Mouse (Mus musculus): ENCODE data around the gene Hoga1. TPM values are rescaled to one million over a fixed set of nuclear protein-coding genes. Genes with fewer than 3 reads are reported as not detected.

Hoga1 gene
- polyA plus RNA-seq, 1 experiment from 2014 or later = 0.69 TPM

GRCm38 (mm10) chr19:42009067-42009466 lies 36.3 kb upstream of the Hoga1 start:
- Histone ChIP-seq H3K4me3 (no peak overlapping the region), H3K4me2 (no peak overlapping the region), H3K36me3 (peaks cover 10% of the 10 kb centered on the region; the same call in 1 of the 2 replicates), H3K9ac (no peak overlapping the region), H3K27me3 (replicated peaks) (no peaks in the 10 kb centered on the region), H3K9me3 (replicated peaks) (no peaks in the 10 kb centered on the region), H3K4me1 (replicated peaks) (peaks cover 62% of the 10 kb centered on the region), H3K27ac (ENCODE audit: poor library complexity, severe bottlenecking) (peak overlapping the region; percentile 45)
- no peak for ATAC-seq (ENCODE audit: insufficient number of reproducible peaks, low FRiP score)
- 59% methylated on average over 7 of the region's 7 CpGs for WGBS

- no peak overlapping the region for H3K4me2 ChIP-seq
- no peak for ATAC-seq (ENCODE audit: insufficient number of reproducible peaks, low FRiP score)
- no peaks in the 10 kb centered on the region for H3K9me3 ChIP-seq (replicated peaks)
- H3K4me1 ChIP-seq (replicated peaks) = peaks cover 48% of the 10 kb centered on the region
- no peak overlapping the region for H3K27ac ChIP-seq (ENCODE audit: poor library complexity, severe bottlenecking)
- H3K9ac ChIP-seq = no peak overlapping the region
- H3K36me3 ChIP-seq = peaks cover 10% of the 10 kb centered on the region; the same call in 1 of the 2 replicates
- H3K27me3 ChIP-seq (replicated peaks) = no peaks in the 10 kb centered on the region
- no peak overlapping the region for H3K4me3 ChIP-seq
- 75% methylated on average over 4 of the region's 4 CpGs for WGBS
Measured at GRCm38 (mm10) chr19:42010436-42010835, 35.0 kb upstream of the Hoga1 start.

DNA sequence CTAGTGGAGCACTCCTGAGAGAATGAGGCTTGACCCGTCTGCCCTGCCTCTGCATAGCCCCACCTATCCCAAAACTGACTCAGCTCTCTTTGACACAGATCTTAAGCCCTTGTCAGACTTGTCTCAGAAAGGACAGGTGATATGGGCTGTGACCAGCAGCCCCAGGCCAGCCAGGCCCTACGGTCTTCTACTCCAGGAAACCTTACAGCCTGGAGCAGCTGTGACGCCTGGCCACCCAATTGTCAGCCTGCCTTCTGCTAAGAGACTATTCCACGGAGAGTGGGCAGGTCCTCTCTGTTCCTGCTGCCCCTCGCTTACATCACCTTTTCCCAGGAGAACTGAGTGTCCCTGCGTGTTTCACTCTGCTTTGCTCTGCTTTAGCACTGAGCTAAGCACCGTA lies 34.3 kb upstream of the Hoga1 start:
- WGBS = 76% methylated on average over 7 of the region's 7 CpGs
- H3K4me3 ChIP-seq = no peak overlapping the region
- peaks cover 10% of the 10 kb centered on the region; the same call in 1 of the 2 replicates for H3K36me3 ChIP-seq
- no peak overlapping the region for H3K9ac ChIP-seq
- H3K27ac ChIP-seq (ENCODE audit: poor library complexity, severe bottlenecking) = no peak overlapping the region
- no peaks in the 10 kb centered on the region for H3K9me3 ChIP-seq (replicated peaks)
- H3K4me1 ChIP-seq (replicated peaks) = peaks cover 45% of the 10 kb centered on the region
- no peak for ATAC-seq (ENCODE audit: insufficient number of reproducible peaks, low FRiP score)
- no peaks in the 10 kb centered on the region for H3K27me3 ChIP-seq (replicated peaks)
- H3K4me2 ChIP-seq = no peak overlapping the region

DNA sequence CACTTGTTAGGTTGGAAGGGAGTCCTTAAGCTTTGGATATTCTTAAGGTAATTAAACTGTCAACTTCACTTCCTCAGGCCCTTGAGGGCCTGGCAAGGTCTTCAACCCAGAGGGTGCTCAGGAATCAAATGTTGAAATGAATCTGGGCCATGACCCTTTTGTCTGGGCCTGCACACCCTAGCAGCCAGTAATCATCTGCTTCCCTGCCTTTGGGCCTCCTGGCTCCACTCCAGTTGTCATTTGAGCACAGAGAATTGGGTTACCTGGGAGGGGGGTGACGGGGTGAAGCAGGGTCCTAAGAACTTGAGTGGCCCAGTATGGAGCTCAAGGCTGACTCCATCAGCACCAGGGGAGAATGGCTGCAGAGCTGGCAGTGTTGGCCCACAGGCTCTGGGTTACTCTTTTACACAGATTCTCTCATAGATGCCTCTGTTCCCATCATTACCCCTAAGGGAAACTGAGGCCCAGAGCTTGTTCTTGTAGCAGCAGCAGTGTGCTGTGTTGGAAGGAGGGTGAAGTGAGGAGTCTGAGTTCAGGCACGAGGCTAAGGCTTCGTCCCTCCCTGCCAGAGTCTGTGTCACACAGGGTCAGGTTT lies 31.1 kb upstream of the Hoga1 start:
- Histone ChIP-seq H3K9me3 (replicated peaks) (no peaks in the 10 kb centered on the region), H3K36me3 (peaks cover 10% of the 10 kb centered on the region; the same call in 1 of the 2 replicates), H3K4me2 (no peak overlapping the region), H3K4me1 (replicated peaks) (peaks cover 44% of the 10 kb centered on the region), H3K9ac (no peak overlapping the region), H3K27me3 (replicated peaks) (no peaks in the 10 kb centered on the region), H3K4me3 (no peak overlapping the region), H3K27ac (ENCODE audit: poor library complexity, severe bottlenecking) (no peak overlapping the region)
- 84% methylated on average over 3 of the region's 3 CpGs for WGBS
- ATAC-seq (ENCODE audit: insufficient number of reproducible peaks, low FRiP score) = no peak

- no peak for ATAC-seq (ENCODE audit: insufficient number of reproducible peaks, low FRiP score)
- no peak overlapping the region for H3K4me3 ChIP-seq
- H3K9ac ChIP-seq = no peak overlapping the region
- peaks cover 10% of the 10 kb centered on the region; the same call in 1 of the 2 replicates for H3K36me3 ChIP-seq
- peaks cover 48% of the 10 kb centered on the region for H3K4me1 ChIP-seq (replicated peaks)
- no peaks in the 10 kb centered on the region for H3K27me3 ChIP-seq (replicated peaks)
- H3K9me3 ChIP-seq (replicated peaks) = no peaks in the 10 kb centered on the region
- WGBS = 72% methylated on average over 6 of the region's 6 CpGs
- H3K4me2 ChIP-seq = no peak overlapping the region
- no peak overlapping the region for H3K27ac ChIP-seq (ENCODE audit: poor library complexity, severe bottlenecking)
Measured at GRCm38 (mm10) chr19:42015001-42015400, 30.4 kb upstream of the Hoga1 start.

DNA sequence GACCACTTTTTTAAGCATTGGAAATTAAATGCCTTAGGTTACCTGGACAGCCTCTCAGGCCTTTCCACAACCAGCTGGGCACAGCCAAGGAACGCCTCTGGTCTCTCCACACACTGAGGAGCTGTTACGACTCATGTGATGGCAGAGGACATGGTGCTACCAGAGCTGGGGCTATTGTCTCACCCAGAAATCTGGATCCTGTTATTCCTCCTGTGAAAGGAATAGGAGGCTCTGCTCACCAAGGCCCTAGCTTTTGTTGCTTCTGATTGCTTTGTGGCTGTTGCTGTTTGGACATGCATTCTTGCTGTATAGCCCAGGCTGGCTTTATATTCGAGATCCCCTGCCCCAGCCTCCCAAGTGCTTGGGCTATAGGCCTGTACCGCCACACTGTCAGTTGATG lies 29.2 kb upstream of the Hoga1 start:
- Histone ChIP-seq H3K9ac (no peak overlapping the region), H3K27ac (ENCODE audit: poor library complexity, severe bottlenecking) (0 out of 2 replicates have a peak overlapping the region, but pooled peaks have one; percentile 85), H3K4me1 (replicated peaks) (peaks cover 46% of the 10 kb centered on the region), H3K9me3 (replicated peaks) (no peaks in the 10 kb centered on the region), H3K4me2 (no peak overlapping the region), H3K36me3 (peaks cover 10% of the 10 kb centered on the region; the same call in 1 of the 2 replicates), H3K4me3 (no peak overlapping the region), H3K27me3 (replicated peaks) (no peaks in the 10 kb centered on the region)
- 79% methylated on average over 4 of the region's 4 CpGs for WGBS
- ATAC-seq (ENCODE audit: insufficient number of reproducible peaks, low FRiP score) = no peak

- H3K4me1 ChIP-seq (replicated peaks) = peaks cover 51% of the 10 kb centered on the region
- no peaks in the 10 kb centered on the region for H3K27me3 ChIP-seq (replicated peaks)
- H3K27ac ChIP-seq (ENCODE audit: poor library complexity, severe bottlenecking) = peak overlapping the region; percentile 85
- WGBS = 72% methylated on average over 5 of the region's 5 CpGs
- no peak overlapping the region for H3K9ac ChIP-seq
- H3K4me2 ChIP-seq = no peak overlapping the region
- H3K9me3 ChIP-seq (replicated peaks) = no peaks in the 10 kb centered on the region
- no peak overlapping the region for H3K4me3 ChIP-seq
- 0 out of 2 replicates have a peak, but pooled peaks have one; percentile 10 for ATAC-seq (ENCODE audit: insufficient number of reproducible peaks, low FRiP score)
- peaks cover 4% of the 10 kb centered on the region; the same call in 1 of the 2 replicates for H3K36me3 ChIP-seq
Measured at GRCm38 (mm10) chr19:42016840-42017239, 28.6 kb upstream of the Hoga1 start.

DNA sequence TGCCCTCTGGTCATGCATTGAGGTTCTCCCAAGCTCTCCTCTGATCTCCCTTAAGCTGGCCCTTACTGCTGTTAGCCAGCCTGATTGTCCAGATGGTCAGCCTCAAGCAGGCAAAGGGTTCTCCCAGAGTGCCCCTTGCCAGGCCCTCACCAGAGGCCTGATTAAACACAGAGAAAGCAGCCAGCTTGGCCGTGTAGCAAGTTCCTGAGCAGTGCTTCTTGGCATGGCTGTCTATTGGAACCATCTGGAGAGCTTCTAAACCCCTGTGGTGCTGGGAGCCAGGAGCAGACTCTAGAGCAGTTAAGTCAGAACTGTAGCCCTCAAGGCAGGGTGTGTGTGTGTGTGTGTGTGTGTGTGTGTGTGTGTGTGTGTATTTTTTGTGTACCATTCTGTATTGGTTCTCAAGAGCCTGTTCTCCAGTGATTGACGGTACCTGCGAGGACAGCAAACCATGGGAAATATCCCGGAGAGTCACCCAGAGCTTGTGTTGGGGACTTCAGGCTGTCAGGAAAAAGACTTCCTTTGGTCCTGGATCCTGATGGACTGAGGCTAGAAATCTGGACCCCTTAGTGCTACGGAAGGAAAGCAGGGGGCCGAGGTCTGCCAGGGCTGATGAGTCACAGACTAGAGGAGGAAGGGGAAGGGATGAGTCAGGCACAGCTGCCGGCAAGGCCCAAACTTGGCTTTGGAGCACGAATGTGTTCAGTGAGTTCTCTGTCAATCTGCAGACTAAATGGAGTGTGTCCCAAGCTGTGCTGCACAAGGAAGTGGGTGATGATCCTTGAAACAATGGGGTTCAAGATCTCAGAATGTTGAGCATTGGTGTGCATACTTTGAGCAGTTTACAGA lies 27.8 kb upstream of the Hoga1 start:
- no peak overlapping the region for H3K4me2 ChIP-seq
- H3K9ac ChIP-seq = 0 out of 2 replicates have a peak overlapping the region, but pooled peaks have one; percentile 26
- no peak for ATAC-seq (ENCODE audit: insufficient number of reproducible peaks, low FRiP score)

DNA sequence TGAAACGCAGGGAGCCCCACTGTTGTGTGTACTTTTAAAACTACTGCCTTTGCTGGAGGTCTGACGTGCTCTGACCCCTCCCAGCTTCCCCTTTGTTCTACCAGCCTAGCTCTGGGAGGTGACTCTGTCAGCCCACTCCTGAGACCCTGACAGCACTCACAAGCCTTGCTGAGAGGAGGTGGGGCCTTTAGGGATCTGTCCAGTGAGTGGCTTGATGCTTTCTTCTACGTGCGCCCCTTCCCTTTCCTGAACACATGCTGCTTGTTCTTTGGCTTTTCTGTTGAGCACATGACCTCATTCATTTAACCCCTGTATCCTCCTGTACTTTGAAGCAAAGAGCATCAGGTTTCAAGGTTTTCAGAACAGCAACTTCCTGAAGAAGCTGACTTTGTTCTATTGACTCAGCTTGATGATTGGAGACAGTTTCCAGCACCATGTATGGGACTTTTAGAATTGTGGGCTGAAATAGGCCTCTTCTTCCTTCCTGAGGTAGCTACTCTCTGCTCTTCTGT lies 26.3 kb upstream of the Hoga1 start:
- ATAC-seq (ENCODE audit: insufficient number of reproducible peaks, low FRiP score) = no peak
- no peak overlapping the region for H3K9ac ChIP-seq
- peaks cover 63% of the 10 kb centered on the region for H3K4me1 ChIP-seq (replicated peaks)
- no peak overlapping the region for H3K4me3 ChIP-seq
- H3K27ac ChIP-seq (ENCODE audit: poor library complexity, severe bottlenecking) = peak overlapping the region; percentile 85
- H3K36me3 ChIP-seq = no peaks in the 10 kb centered on the region
- 26% methylated on average over 4 of the region's 4 CpGs for WGBS
- no peaks in the 10 kb centered on the region for H3K9me3 ChIP-seq (replicated peaks)
- H3K4me2 ChIP-seq = no peak overlapping the region
- no peaks in the 10 kb centered on the region for H3K27me3 ChIP-seq (replicated peaks)

More for the DNA sequence above, 27.8 kb upstream of the Hoga1 start:
- Histone ChIP-seq H3K9me3 (replicated peaks) (no peaks in the 10 kb centered on the region), H3K27ac (ENCODE audit: poor library complexity, severe bottlenecking) (peak overlapping the region; percentile 85), H3K27me3 (replicated peaks) (no peaks in the 10 kb centered on the region), H3K36me3 (no peaks in the 10 kb centered on the region), H3K4me3 (no peak overlapping the region), H3K4me1 (replicated peaks) (peaks cover 58% of the 10 kb centered on the region)
- WGBS = 46% methylated on average over 8 of the region's 8 CpGs

GRCm38 (mm10) chr19:42021681-42022541 lies 23.5 kb upstream of the Hoga1 start:
- Histone ChIP-seq H3K9me3 (replicated peaks) (no peaks in the 10 kb centered on the region), H3K27me3 (replicated peaks) (no peaks in the 10 kb centered on the region), H3K9ac (no peak overlapping the region), H3K4me2 (no peak overlapping the region), H3K4me3 (no peak overlapping the region), H3K36me3 (no peaks in the 10 kb centered on the region), H3K27ac (ENCODE audit: poor library complexity, severe bottlenecking) (peak overlapping the region; percentile 52), H3K4me1 (replicated peaks) (peaks cover 54% of the 10 kb centered on the region)
- 69% methylated on average over 10 of the region's 10 CpGs for WGBS
- no peak for ATAC-seq (ENCODE audit: insufficient number of reproducible peaks, low FRiP score)
